Mouse (Mus musculus): ENCODE results near the gene Noc4l.

GRCm38 (mm10) chr5:110619226-110619625 lies 34.0 kb downstream of the Noc4l start:
- TF ChIP-seq GATA1 (IDR thresholded peaks at IDR 0.05; ENCODE audit: borderline replicate concordance, low read length) = no peak
- TF ChIP-seq FLI1 (IDR thresholded peaks at IDR 0.05; ENCODE audit: low read length) = no peak

Data from megakaryocyte, embryonic 14.5 days (primary cell).